Mouse (Mus musculus): ENCODE results near the gene Vps45.

DNA sequence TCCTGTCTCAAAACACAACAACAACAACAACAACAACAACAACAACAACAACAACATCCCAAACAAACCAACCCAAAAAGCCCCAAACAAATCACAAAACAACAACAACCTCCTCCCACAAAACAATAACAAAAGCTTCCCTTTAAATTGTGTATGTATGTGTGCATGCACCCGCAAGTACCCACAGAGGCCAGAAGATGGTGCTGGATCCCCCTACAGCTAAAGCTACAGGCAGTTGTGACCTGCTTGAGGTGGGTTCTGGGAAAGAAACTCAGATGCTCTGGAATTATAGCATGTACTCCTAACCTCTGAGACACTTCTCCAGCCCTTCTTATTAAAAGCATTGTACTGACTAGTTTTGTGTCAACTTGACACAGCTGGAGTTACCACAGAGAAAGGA lies 22.7 kb upstream of the Vps45 start:
- TF ChIP-seq POLR2A (IDR thresholded peaks at IDR 0.05; ENCODE audit: control insufficient read depth in 1 of 2, insufficient read depth in 1 of 2, low read depth in 1 of 2, low read length in 2 of 2, poor library complexity in 1 of 2) (no peak), POLR2AphosphoS2 (IDR thresholded peaks at IDR 0.05; ENCODE audit: low read length) (no peak), MAX (IDR thresholded peaks at IDR 0.05; ENCODE audit: low read length) (0 out of 2 replicates have a peak, but pooled peaks have one; percentile 8), MAZ (IDR thresholded peaks at IDR 0.05; ENCODE audit: low read depth, low read length) (no peak), CHD2 (IDR thresholded peaks at IDR 0.05; ENCODE audit: low read length) (no peak), TCF12 (IDR thresholded peaks at IDR 0.05; ENCODE audit: low read depth, low read length) (no peak), GATA1 (IDR thresholded peaks at IDR 0.05; ENCODE audit: low read depth, low read length) (no peak), CTCF (IDR thresholded peaks at IDR 0.05 in 2 of 3, conservative IDR thresholded peaks at IDR 0.05 in 1 of 3; ENCODE audit: control insufficient read depth in 1 of 3, insufficient read depth in 1 of 3, low read depth in 2 of 3, low read length in 3 of 3, poor library complexity in 1 of 3, severe bottlenecking in 1 of 3) (peak; percentile 92 to 97 (median 94)), USF1 (IDR thresholded peaks at IDR 0.05; ENCODE audit: low read depth, low read length) (no peak), E2F4 (IDR thresholded peaks at IDR 0.05; ENCODE audit: borderline replicate concordance, low read depth, low read length) (no peak)
